Mouse (Mus musculus): ENCODE measurements around the gene Afdn. TPM values are rescaled to one million over a fixed set of nuclear protein-coding genes. Genes with fewer than 3 reads are reported as not detected.

Afdn gene
- polyA plus RNA-seq, 1 experiment from 2014 or later, result 123 TPM

DNA sequence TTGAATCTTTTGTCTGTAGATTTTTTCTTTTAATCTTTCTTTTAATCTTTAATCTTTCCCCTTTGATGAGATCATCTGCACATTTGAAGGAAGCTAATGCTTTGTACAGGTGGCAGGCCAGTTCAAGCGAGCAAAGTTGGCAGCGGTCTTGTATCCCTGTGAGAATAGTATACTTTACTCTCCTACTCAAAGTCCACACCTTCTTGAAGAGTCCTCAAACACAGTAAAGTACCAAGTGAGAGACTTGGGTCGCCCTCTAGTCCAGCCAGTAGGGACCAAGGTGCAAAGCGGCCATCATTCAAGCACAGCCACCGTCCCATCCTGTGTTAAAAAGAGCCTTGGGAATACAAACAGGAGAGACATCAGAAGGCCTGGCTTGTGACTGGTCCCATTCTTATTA is 25.3 kb upstream of the Afdn start:
- Histone ChIP-seq H3K9me3 (ENCODE audit: control insufficient read depth, low read length) (no peaks in the 10 kb centered on the region), H3K27me3 (ENCODE audit: control insufficient read depth, insufficient read depth, low read length) (no peaks in the 10 kb centered on the region), H3K4me1 (ENCODE audit: control insufficient read depth, insufficient read depth, low read length) (no peaks in the 10 kb centered on the region), H3K36me3 (ENCODE audit: control insufficient read depth, insufficient read depth, low read length) (no peaks in the 10 kb centered on the region), H3K27ac (ENCODE audit: low read depth, low read length) (no peak overlapping the region), H3K4me2 (no peak overlapping the region), H3K4me3 (ENCODE audit: low read depth, low read length) (no peak overlapping the region), H3K9ac (ENCODE audit: low read length) (no peak overlapping the region)
- DNase-seq (ENCODE audit: low spot score, missing footprints) (no peak), ATAC-seq (ENCODE audit: low FRiP score) (no peak)
- WGBS, result 85% methylated on average over 5 of the region's 5 CpGs

GRCm38 (mm10) chr17:13735803-13736282 is 24.5 kb upstream of the Afdn start:
- Histone ChIP-seq H3K4me1 (ENCODE audit: control insufficient read depth, insufficient read depth, low read length) (no peaks in the 10 kb centered on the region), H3K9me3 (ENCODE audit: control insufficient read depth, low read length) (no peaks in the 10 kb centered on the region), H3K36me3 (ENCODE audit: control insufficient read depth, insufficient read depth, low read length) (no peaks in the 10 kb centered on the region), H3K27me3 (ENCODE audit: control insufficient read depth, insufficient read depth, low read length) (no peaks in the 10 kb centered on the region), H3K9ac (ENCODE audit: low read length) (no peak overlapping the region), H3K27ac (ENCODE audit: low read depth, low read length) (no peak overlapping the region), H3K4me2 (no peak overlapping the region), H3K4me3 (ENCODE audit: low read depth, low read length) (no peak overlapping the region)
- DNase-seq (ENCODE audit: low spot score, missing footprints) (no peak), ATAC-seq (ENCODE audit: low FRiP score) (no peak)
- WGBS, result 81% methylated on average over 8 of the region's 8 CpGs

DNA sequence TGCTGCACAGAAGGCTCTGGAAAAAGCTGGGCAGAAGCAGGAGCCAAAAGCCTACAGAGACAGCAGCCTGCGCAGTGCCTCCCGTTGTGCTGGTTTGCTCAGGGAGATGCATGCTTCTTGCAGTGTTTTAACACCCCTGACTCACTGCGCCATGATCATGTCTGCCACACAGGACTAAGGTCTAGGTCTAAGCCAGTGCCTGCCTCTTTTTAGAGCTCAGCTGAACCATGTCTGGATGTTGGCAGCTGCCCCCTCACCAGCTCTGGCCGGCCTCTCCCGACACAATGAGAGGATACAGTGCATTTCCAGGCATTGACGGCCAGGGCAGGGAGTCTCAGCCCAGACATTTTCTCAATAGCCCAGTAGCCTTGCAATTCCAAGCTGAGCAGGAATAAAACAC is 23.0 kb upstream of the Afdn start:
- H3K9ac ChIP-seq (ENCODE audit: low read length), result no peak overlapping the region
- H3K9me3 ChIP-seq (ENCODE audit: control insufficient read depth, low read length), result no peaks in the 10 kb centered on the region
- DNase-seq (ENCODE audit: low spot score, missing footprints) (no peak), ATAC-seq (ENCODE audit: low FRiP score) (no peak)
- WGBS, result 72% methylated on average over 6 of the region's 6 CpGs
- H3K4me1 ChIP-seq (ENCODE audit: control insufficient read depth, insufficient read depth, low read length), result no peaks in the 10 kb centered on the region
- no peaks in the 10 kb centered on the region for H3K27me3 ChIP-seq (ENCODE audit: control insufficient read depth, insufficient read depth, low read length)
- H3K4me2 ChIP-seq, result no peak overlapping the region
- no peak overlapping the region for H3K27ac ChIP-seq (ENCODE audit: low read depth, low read length)
- no peak overlapping the region for H3K4me3 ChIP-seq (ENCODE audit: low read depth, low read length)
- H3K36me3 ChIP-seq (ENCODE audit: control insufficient read depth, insufficient read depth, low read length), result no peaks in the 10 kb centered on the region

DNA sequence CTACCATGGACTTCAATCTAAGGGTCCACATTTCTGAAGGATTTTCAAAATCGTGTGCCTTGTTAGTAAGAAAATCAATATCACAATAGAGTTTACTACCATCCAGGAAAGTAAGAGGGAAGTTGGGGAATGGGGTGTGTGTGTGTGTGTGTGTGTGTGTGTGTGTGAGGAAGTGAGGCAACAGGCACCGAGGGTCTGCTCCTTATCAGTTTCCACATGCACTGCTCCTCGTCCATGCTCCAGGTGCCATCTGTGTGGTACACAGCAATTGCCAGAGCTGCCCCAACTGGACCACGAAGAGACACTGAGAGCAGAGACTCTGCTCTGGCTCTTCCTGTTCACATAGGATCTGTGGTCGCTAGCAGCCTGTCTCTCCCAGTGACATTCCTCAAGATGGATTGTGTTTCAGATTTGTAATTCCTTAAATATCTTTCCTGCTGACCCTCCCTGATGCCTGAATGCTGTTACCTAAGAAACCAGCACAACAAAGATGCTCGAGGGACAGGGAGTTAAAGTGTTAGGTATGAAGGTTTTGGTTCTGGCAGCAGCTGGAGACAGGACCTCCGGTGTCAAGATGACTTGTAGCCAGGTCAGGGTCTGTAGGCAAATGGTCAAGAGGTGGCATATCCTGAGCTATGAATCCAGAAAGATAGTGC is 22.1 kb upstream of the Afdn start:
- no peak for DNase-seq (ENCODE audit: low spot score, missing footprints)
- Histone ChIP-seq H3K27ac (ENCODE audit: low read depth, low read length) (no peak overlapping the region), H3K27me3 (ENCODE audit: control insufficient read depth, insufficient read depth, low read length) (no peaks in the 10 kb centered on the region), H3K36me3 (ENCODE audit: control insufficient read depth, insufficient read depth, low read length) (no peaks in the 10 kb centered on the region), H3K4me1 (ENCODE audit: control insufficient read depth, insufficient read depth, low read length) (no peaks in the 10 kb centered on the region), H3K4me3 (ENCODE audit: low read depth, low read length) (no peak overlapping the region), H3K9ac (ENCODE audit: low read length) (no peak overlapping the region), H3K9me3 (ENCODE audit: control insufficient read depth, low read length) (no peaks in the 10 kb centered on the region), H3K4me2 (no peak overlapping the region)
- WGBS, result 68% methylated on average over 7 of the region's 7 CpGs
- no peak for ATAC-seq (ENCODE audit: low FRiP score)

GRCm38 (mm10) chr17:13738916-13739315 is 21.4 kb upstream of the Afdn start:
- Histone ChIP-seq H3K4me2 (no peak overlapping the region), H3K4me1 (ENCODE audit: control insufficient read depth, insufficient read depth, low read length) (0 out of 2 replicates have a peak, but pooled peaks cover 2% of the 10 kb centered on the region), H3K36me3 (ENCODE audit: control insufficient read depth, insufficient read depth, low read length) (no peaks in the 10 kb centered on the region), H3K9me3 (ENCODE audit: control insufficient read depth, low read length) (no peaks in the 10 kb centered on the region), H3K4me3 (ENCODE audit: low read depth, low read length) (no peak overlapping the region), H3K27ac (ENCODE audit: low read depth, low read length) (no peak overlapping the region), H3K9ac (ENCODE audit: low read length) (no peak overlapping the region), H3K27me3 (ENCODE audit: control insufficient read depth, insufficient read depth, low read length) (no peaks in the 10 kb centered on the region)
- DNase-seq (ENCODE audit: low spot score, missing footprints) (no peak), ATAC-seq (ENCODE audit: low FRiP score) (no peak)
- WGBS, result 95% methylated on average over 2 of the region's 2 CpGs

- no peak overlapping the region for H3K4me2 ChIP-seq
- H3K27ac ChIP-seq (ENCODE audit: low read depth, low read length), result no peak overlapping the region
- WGBS, result 72% methylated on average over 5 of the region's 5 CpGs
- DNase-seq (ENCODE audit: low spot score, missing footprints), result no peak
- 0 out of 2 replicates have a peak, but pooled peaks cover 2% of the 10 kb centered on the region for H3K4me1 ChIP-seq (ENCODE audit: control insufficient read depth, insufficient read depth, low read length)
- no peak for ATAC-seq (ENCODE audit: low FRiP score)
- H3K4me3 ChIP-seq (ENCODE audit: low read depth, low read length), result no peak overlapping the region
- H3K9ac ChIP-seq (ENCODE audit: low read length), result no peak overlapping the region
- no peaks in the 10 kb centered on the region for H3K36me3 ChIP-seq (ENCODE audit: control insufficient read depth, insufficient read depth, low read length)
- no peaks in the 10 kb centered on the region for H3K27me3 ChIP-seq (ENCODE audit: control insufficient read depth, insufficient read depth, low read length)
- H3K9me3 ChIP-seq (ENCODE audit: control insufficient read depth, low read length), result no peaks in the 10 kb centered on the region
These were observed 20.4 kb upstream of the Afdn start for GRCm38 (mm10) chr17:13739981-13740380.

GRCm38 (mm10) chr17:13740796-13741195 is 19.5 kb upstream of the Afdn start:
- no peak for DNase-seq (ENCODE audit: low spot score, missing footprints)
- Histone ChIP-seq H3K4me2 (no peak overlapping the region), H3K9me3 (ENCODE audit: control insufficient read depth, low read length) (no peaks in the 10 kb centered on the region), H3K27me3 (ENCODE audit: control insufficient read depth, insufficient read depth, low read length) (no peaks in the 10 kb centered on the region), H3K4me3 (ENCODE audit: low read depth, low read length) (no peak overlapping the region), H3K27ac (ENCODE audit: low read depth, low read length) (no peak overlapping the region), H3K9ac (ENCODE audit: low read length) (no peak overlapping the region), H3K36me3 (ENCODE audit: control insufficient read depth, insufficient read depth, low read length) (no peaks in the 10 kb centered on the region), H3K4me1 (ENCODE audit: control insufficient read depth, insufficient read depth, low read length) (0 out of 2 replicates have a peak, but pooled peaks cover 2% of the 10 kb centered on the region)
- WGBS, result 67% methylated on average over 2 of the region's 2 CpGs
- no peak for ATAC-seq (ENCODE audit: low FRiP score)

DNA sequence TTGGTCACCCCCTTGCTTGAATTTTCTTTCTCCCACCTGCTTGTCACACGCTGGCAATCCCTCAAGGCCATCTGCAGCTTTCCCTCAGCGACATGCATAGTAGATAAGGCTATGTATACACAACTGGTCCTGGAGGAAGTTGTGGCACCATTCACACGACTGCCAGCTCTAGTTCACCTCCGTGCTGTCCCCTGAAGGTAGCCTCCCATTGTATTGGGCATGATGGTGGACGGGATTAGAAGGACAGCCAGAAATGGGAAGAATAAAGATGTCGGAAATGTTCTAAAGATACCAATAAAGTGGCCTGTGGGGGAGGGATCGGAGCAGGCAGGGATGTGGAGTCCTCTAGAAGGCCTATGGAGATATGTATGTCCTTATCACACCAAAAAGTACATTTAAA is 18.7 kb upstream of the Afdn start:
- H3K36me3 ChIP-seq (ENCODE audit: control insufficient read depth, insufficient read depth, low read length), result no peaks in the 10 kb centered on the region
- H3K4me3 ChIP-seq (ENCODE audit: low read depth, low read length), result no peak overlapping the region
- H3K27me3 ChIP-seq (ENCODE audit: control insufficient read depth, insufficient read depth, low read length), result no peaks in the 10 kb centered on the region
- 0 out of 2 replicates have a peak, but pooled peaks cover 2% of the 10 kb centered on the region for H3K4me1 ChIP-seq (ENCODE audit: control insufficient read depth, insufficient read depth, low read length)
- DNase-seq (ENCODE audit: low spot score, missing footprints) (no peak), ATAC-seq (ENCODE audit: low FRiP score) (no peak)
- no peaks in the 10 kb centered on the region for H3K9me3 ChIP-seq (ENCODE audit: control insufficient read depth, low read length)
- WGBS, result 82% methylated on average over 7 of the region's 7 CpGs
- no peak overlapping the region for H3K4me2 ChIP-seq
- no peak overlapping the region for H3K27ac ChIP-seq (ENCODE audit: low read depth, low read length)
- H3K9ac ChIP-seq (ENCODE audit: low read length), result no peak overlapping the region

GRCm38 (mm10) chr17:13742334-13742733 is 18.0 kb upstream of the Afdn start:
- no peak overlapping the region for H3K27ac ChIP-seq (ENCODE audit: low read depth, low read length)
- H3K27me3 ChIP-seq (ENCODE audit: control insufficient read depth, insufficient read depth, low read length), result no peaks in the 10 kb centered on the region
- no peak overlapping the region for H3K4me3 ChIP-seq (ENCODE audit: low read depth, low read length)
- no peak overlapping the region for H3K4me2 ChIP-seq
- H3K36me3 ChIP-seq (ENCODE audit: control insufficient read depth, insufficient read depth, low read length), result no peaks in the 10 kb centered on the region
- no peak for ATAC-seq (ENCODE audit: low FRiP score)
- no peak for DNase-seq (ENCODE audit: low spot score, missing footprints)
- H3K9ac ChIP-seq (ENCODE audit: low read length), result no peak overlapping the region
- 0 out of 2 replicates have a peak, but pooled peaks cover 2% of the 10 kb centered on the region for H3K4me1 ChIP-seq (ENCODE audit: control insufficient read depth, insufficient read depth, low read length)
- no peaks in the 10 kb centered on the region for H3K9me3 ChIP-seq (ENCODE audit: control insufficient read depth, low read length)
- 54% methylated on average over 2 of the region's 2 CpGs for WGBS

All from midbrain, embryonic 11.5 days (tissue).